Mouse (Mus musculus) heart, adult 9 months (tissue): ENCODE results near the gene Hsf2bp.
"Not testable (repeated sequence)": the region's sequence is repeated elsewhere in the genome, so short reads cannot be mapped to it uniquely, and the experiment has no call there.

Experiments used
- DNase-seq, 2 experiments: peaks; one replicate each; pipeline ENCODE4 v3.0.0; 2022; ENCODE audit warnings: low spot score in 2 of 2

The Hsf2bp gene

GRCm38 (mm10) chr17:32035609-32036508 is at the start of gene Hsf2bp, which contains the start of gene Rrp1b:
Gene Hsf2bp, minus strand, starts transcription at chr17:32036349.
Gene Rrp1b, plus strand, starts transcription at chr17:32036100.
- peak; percentile 50 to 56 for DNase-seq

- no peak for DNase-seq
These were observed 47.2 kb upstream of the Hsf2bp start for GRCm38 (mm10) chr17:32083351-32083750.

DNA sequence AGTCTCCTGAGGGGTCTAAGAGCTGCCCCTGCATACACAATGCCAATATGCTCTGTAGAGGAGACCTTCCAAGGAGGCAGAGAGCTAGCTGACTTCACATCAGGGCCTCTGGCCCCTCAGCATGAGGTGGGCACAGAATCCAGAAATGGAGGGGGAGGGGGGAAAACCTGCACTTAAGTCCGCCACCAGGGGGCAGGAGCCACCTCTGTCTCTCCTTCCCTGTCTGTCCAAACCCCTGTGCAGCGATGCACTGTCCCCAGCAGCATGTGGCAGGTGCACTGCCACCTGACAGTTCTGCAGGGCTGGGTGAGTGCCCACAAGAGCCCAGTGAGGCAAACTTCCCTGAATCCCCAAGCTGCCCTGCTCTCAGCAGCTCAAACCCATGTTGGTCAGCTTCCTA is 39.0 kb upstream of the Hsf2bp start:
- peak; percentile 18 to 24 for DNase-seq

GRCm38 (mm10) chr17:32074658-32075057 is 38.5 kb upstream of the Hsf2bp start:
- no peak for DNase-seq

- peak; percentile 43 to 68 for DNase-seq
These were observed 37.2 kb upstream of the Hsf2bp start for GRCm38 (mm10) chr17:32073359-32073758.

DNA sequence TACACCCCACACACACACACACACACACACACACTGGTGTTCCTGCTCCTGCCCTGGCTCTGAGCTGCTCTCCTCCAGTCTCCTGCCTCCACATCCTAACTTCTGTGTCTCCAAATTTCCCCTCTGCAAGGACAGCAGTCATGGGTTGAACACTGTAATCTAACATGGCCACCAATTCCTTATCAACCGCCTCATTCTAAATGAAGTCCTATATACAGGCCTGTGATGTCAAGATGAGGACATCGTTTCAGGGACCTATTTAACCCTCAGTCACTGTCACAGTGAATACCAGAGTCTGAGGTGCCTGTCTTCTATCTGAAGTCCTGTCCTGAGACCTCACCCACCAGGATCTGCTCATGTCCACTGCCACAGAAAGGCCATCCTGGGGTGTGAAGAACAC is 32.7 kb upstream of the Hsf2bp start:
- no peak for DNase-seq

DNA sequence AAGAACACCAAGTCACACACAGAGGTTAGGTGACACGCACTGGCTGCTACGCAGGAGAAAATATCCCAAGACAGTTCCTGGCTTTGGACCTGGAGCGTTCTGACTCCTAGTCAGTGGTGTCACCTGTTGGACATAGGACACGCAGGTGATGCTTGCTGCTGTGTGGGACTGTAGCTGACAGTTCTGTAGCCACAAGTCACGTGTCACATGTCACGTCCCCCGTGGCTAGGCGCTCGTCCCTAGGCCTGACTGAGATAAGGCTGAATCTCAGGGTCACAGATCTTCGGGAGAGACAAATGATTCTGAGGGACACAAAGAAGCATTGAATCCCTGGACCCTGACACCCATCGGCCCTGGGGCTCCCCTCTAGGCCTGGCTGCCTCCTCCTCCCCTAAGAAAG is 32.2 kb upstream of the Hsf2bp start:
- no peak for DNase-seq

DNA sequence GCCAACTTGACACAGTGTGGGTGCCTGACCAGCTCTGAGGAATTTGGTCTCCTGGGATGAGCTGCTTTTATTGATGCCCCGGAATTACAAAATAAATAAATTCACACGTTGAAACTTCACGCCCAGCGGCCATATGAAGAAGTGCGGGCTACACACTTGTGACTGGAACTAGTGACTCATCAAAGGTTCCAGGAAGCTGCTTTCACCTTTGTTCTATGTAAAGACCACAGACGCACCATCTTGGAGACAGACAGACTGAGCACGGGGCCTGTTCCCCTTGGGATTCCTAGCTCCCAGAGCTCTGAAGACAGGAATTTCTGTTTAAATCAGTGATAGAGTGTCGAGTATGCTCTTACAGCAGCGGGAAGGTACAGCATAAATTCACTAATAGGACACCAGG is 31.4 kb upstream of the Hsf2bp start:
- no peak for DNase-seq

DNA sequence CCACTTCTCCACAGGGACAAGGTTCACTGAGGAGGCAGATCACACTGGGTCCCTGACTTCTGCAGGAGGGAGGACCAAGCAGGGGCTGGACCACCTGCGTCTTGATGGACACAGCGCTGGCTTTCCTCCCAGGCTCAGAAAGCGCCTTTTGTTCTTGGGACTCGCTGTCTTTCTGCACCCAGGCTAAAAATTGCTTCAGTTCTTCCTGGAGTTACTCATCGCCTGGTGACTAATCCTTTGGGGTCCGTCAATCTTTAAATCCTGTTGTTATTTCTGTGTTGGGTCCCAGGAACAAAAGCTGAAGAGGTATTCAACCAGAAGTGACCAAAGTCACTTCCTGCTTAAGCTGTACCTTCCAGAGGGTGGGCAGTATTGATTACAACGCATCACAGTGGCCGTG is 28.6 kb upstream of the Hsf2bp start:
- not testable (repeated sequence) for DNase-seq

DNA sequence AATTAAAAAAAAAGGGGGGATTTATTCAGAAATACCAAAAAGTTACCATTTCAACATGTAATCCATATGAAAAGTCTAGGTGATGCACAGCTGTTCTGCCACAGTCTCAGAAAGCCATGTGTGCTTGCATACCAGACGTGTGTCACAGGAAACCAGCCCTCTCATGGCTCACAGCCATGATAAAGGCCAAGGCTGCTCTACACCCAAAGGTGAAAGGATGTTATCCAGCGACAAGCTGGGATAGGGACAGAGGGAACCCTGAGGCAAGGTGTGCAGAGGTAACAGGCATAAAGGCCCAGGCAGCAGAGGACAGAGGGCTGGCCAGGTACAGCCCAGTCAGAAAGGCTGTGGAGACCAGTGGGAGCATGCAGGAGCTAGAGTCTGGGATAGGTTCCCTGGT is 27.5 kb upstream of the Hsf2bp start:
- DNase-seq, result no peak

DNA sequence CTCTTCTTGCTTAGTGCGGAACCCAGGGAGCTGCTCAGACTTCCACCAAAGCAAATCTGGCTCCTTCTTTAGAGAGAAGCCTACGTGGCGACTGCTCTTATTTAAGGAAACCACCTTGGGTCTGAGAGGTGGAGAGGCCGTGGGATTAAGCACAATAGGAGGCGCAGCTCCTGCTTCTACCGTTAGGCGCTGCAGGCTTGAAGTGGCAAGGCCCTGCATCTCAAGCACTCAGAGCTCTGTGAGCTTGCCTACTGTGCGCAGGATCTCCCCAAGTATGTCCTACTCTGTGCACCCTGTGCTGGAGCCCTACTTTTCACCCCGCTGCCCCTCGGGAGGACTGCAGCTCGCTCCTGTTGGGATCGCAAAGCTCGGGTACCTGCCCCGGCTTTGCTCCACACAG is 25.1 kb upstream of the Hsf2bp start:
- no peak for DNase-seq

GRCm38 (mm10) chr17:32059084-32059483 is 22.9 kb upstream of the Hsf2bp start:
- no peak for DNase-seq

DNA sequence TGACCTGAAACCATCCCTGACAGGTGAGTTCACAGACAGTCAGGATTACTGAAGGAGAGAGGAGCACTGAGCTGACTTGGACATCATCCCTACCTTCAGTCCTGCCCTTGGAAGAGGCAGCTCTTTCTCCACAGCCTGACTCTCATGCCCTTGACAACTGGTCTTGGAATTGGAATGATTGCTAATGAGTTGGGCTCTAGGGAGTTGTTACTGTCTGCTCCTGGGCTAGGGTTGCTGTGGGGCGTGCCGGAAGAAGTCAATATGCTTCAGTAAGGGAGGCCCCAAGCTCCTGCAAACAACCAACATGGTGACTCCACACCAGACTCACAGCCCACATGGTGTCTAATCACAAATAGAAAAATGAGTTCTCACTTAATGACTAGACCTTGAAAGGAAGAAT is 21.7 kb upstream of the Hsf2bp start:
- no peak for DNase-seq

- DNase-seq, result no peak
These were observed 17.5 kb upstream of the Hsf2bp start for GRCm38 (mm10) chr17:32053677-32054076.

DNA sequence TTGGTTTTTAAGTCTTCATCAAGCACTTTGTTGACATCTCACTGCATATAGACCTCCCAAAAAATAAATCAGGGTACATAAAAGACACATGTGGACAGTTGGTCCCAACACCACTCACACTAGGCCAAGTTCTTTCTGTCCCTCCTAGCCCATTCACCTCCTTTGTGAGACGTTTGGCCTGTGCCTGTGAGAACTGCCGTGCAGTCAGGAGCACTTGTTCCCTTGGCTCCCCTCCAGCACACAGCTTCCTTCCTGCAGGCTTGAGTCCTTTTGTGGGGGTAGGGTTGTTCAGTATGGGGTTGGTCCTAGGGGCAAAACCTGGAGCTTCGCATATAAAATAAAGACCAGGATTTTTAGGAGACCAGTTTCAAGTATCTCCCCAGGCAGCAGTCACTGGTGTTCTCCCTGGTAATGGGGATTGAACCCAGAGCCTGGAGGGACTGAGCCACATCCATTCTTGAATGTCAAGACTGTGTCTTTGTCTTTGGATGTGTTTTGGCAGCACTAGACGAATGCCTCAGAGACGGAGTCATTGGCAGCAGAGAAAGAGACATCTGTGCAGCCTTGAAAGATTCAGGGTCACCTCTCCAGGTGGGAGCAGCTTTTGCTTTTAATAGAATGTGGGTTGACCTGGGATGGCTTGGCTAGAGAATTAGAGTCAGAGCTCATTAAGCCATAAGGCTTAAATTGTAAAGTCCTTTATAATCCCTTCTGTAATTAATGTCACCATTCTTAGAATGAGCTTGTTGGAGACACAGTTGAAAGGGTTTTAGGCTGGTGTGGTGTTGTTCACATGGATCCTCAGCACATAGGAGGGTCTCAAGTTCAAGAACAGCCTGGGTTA is 16.3 kb upstream of the Hsf2bp start:
- no peak for DNase-seq

- DNase-seq, result no peak
These were observed 14.5 kb upstream of the Hsf2bp start for GRCm38 (mm10) chr17:32050609-32051008.

GRCm38 (mm10) chr17:32049914-32050313 is 13.8 kb upstream of the Hsf2bp start:
- no peak for DNase-seq

DNA sequence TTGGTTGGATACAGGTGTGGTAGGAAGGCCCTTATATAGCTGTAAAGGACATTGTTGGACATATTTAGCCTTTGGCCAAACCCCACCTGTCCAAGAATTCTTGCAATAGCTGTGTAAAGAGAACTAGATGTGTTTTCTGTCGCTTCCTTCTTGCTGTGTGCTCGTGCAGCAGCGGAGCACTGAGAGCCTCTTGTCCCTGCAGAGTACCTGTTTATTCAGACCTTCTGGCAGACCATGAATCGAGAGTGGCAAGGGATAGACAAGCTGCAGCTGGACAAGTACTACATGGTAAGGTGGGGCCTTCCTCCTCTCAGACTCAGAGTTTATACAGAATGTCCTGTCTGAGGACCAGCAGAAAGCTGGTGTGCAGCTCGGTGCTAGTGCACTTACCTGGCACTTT is 12.2 kb upstream of the Hsf2bp start:
- no peak for DNase-seq

- DNase-seq, result no peak
These were observed 10.4 kb upstream of the Hsf2bp start for GRCm38 (mm10) chr17:32046541-32046940.

DNA sequence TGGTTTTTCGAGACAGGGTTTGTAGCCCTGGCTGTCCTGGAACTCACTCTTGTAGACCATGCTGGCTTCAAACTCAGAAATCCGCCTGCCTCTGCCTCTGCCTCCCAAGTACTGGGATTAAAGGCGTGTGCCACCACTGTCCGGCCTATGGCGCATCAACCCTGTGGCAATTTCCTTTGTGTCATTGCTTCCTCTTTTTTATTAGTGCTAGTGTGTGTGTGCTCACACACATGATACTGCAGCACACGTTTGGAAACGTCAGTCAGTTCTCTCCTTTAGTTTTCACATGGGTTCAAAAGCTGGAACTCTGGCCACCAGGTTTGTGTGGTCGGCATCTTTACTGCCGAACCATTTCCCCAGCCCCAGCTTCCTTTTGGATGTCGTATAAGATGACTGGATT is 4.1 kb upstream of the Hsf2bp start:
- no peak for DNase-seq

GRCm38 (mm10) chr17:32036509-32037438 is 625 bp upstream of the Hsf2bp start:
- DNase-seq, result no peak

DNA sequence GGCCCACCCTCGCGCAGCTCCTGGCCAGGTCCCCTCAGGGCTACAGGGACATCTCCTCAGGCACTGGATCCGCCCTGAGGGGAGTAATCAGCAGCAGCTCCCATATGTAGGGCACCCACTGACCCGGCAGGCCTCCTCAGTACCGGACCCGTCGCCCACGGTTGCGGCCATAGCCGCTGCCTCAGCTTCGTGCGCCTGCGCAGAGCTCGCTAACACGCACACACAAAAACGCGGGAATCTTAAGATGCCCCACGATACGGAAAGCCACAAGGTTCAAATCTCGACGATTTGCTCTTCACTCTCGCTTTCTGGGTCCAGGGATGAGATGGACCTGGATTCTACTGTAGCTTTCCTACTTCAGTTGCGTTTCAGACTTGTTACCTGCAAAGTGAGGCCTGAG is 1.8 kb downstream of the Hsf2bp start:
- no peak for DNase-seq
